Mouse (Mus musculus) megakaryocyte, embryonic 14.5 days (primary cell): ENCODE data around the gene Olfr1178. TPM values are rescaled to one million over a fixed set of nuclear protein-coding genes. Genes with fewer than 3 reads are reported as not detected.

Source experiments
- H3K27me3 ChIP-seq: replicated peaks from 2 replicates; pipeline ENCODE3; 2012; ENCODE audit warnings: inconsistent platforms
- H3K36me3 ChIP-seq: replicated peaks from 2 replicates; pipeline ENCODE3; 2012; ENCODE audit warnings: low read length, inconsistent platforms, mixed read lengths
- H3K4me1 ChIP-seq: 2 replicates; pipeline ENCODE4 v1.6.1; 2012; ENCODE audit warnings: inconsistent platforms
- H3K4me3 ChIP-seq: replicated peaks from 2 replicates; pipeline ENCODE3; 2012; ENCODE audit warnings: moderate library complexity, mild to moderate bottlenecking, inconsistent platforms
- H3K9me3 ChIP-seq: 2 replicates; pipeline ENCODE4 v1.6.1; 2012; ENCODE audit warnings: inconsistent platforms
- FLI1 ChIP-seq: IDR thresholded peaks from 2 replicates; pipeline ENCODE4 v1.6.1; 2012; ENCODE audit warnings: low read length, inconsistent platforms, mixed read lengths
- GATA1 ChIP-seq: IDR thresholded peaks from 3 replicates; pipeline ENCODE4 v1.6.1; 2012; ENCODE audit warnings: mixed read lengths, low read length, inconsistent platforms, borderline replicate concordance
- polyA plus RNA-seq: library from polyadenylated mRNA; stranded (reverse); fragments of >175 nt; gene quantifications from 2 replicates; pipeline ENCODE4 v1.2.3, GENCODE M21; 2012; ENCODE audit warnings: low replicate concordance; ENCODE audit not compliant: insufficient read depth

Gene Olfr1178
- 0.45 TPM in 1 of 2 replicates, not detected in the other for polyA plus RNA-seq

GRCm38 (mm10) chr2:88386762-88387161 lies at the start of gene Olfr1178:
Olfr1178 (plus strand) TSS chr2:88387062.
- Histone ChIP-seq H3K27me3 (no peaks in the 10 kb centered on the region), H3K9me3 (0 out of 2 replicates have a peak, but pooled peaks cover 2% of the 10 kb centered on the region), H3K4me3 (no peak within 1 kb of the TSS), H3K4me1 (no peaks in the 10 kb centered on the region), H3K36me3 (no peaks in the 10 kb centered on the region)
- TF ChIP-seq GATA1 (no peak), FLI1 (no peak)

GRCm38 (mm10) chr2:88346392-88346791 lies 40.5 kb upstream of the Olfr1178 start, which contains the start of gene Olfr1177-ps:
Olfr1177-ps (minus strand) TSS chr2:88346492.
- Histone ChIP-seq H3K36me3 (no peaks in the 10 kb centered on the region), H3K9me3 (no peaks in the 10 kb centered on the region), H3K4me3 (no peak within 1 kb of the TSS), H3K4me1 (no peaks in the 10 kb centered on the region), H3K27me3 (no peaks in the 10 kb centered on the region)
- TF ChIP-seq GATA1: no peak
- TF ChIP-seq FLI1: no peak

- TF ChIP-seq FLI1 (no peak), GATA1 (no peak)
- no peaks in the 10 kb centered on the region for H3K4me1 ChIP-seq
- no peaks in the 10 kb centered on the region for H3K36me3 ChIP-seq
Measured at GRCm38 (mm10) chr2:88356304-88356703, 30.6 kb upstream of the Olfr1178 start.

GRCm38 (mm10) chr2:88406353-88406752 lies 19.5 kb downstream of the Olfr1178 start, which contains the start of gene Olfr1179:
Olfr1179 (minus strand) TSS chr2:88406453.
- Histone ChIP-seq H3K4me1 (no peaks in the 10 kb centered on the region), H3K36me3 (no peaks in the 10 kb centered on the region), H3K4me3 (no peak within 1 kb of the TSS), H3K27me3 (no peaks in the 10 kb centered on the region), H3K9me3 (no peaks in the 10 kb centered on the region)
- TF ChIP-seq FLI1 (no peak), GATA1 (no peak)

More at GRCm38 (mm10) chr2:88356304-88356703, 30.6 kb upstream of the Olfr1178 start:
- Histone ChIP-seq H3K4me3 (no peak overlapping the region), H3K27me3 (no peaks in the 10 kb centered on the region), H3K9me3 (no peaks in the 10 kb centered on the region)

- H3K27me3 ChIP-seq: no peaks in the 10 kb centered on the region
- H3K36me3 ChIP-seq: no peaks in the 10 kb centered on the region
- no peaks in the 10 kb centered on the region for H3K4me1 ChIP-seq
- H3K4me3 ChIP-seq: no peak within 1 kb of the TSS
- no peak for TF ChIP-seq GATA1
- H3K9me3 ChIP-seq: no peaks in the 10 kb centered on the region
Measured at GRCm38 (mm10) chr2:88419051-88419450, 32.2 kb downstream of the Olfr1178 start, which contains the start of gene Olfr1180. Olfr1180 (minus strand) TSS chr2:88419151.

GRCm38 (mm10) chr2:88426071-88426470 lies 39.2 kb downstream of the Olfr1178 start, which contains the start of gene Olfr1181:
Olfr1181 (minus strand) TSS chr2:88426171.
- H3K9me3 ChIP-seq: no peaks in the 10 kb centered on the region
- TF ChIP-seq GATA1 (no peak), FLI1 (no peak)
- H3K4me3 ChIP-seq: no peak within 1 kb of the TSS
- H3K4me1 ChIP-seq: no peaks in the 10 kb centered on the region
- H3K36me3 ChIP-seq: no peaks in the 10 kb centered on the region
- H3K27me3 ChIP-seq: no peaks in the 10 kb centered on the region

- Histone ChIP-seq H3K36me3 (no peaks in the 10 kb centered on the region), H3K4me1 (no peaks in the 10 kb centered on the region), H3K4me3 (no peak within 1 kb of the TSS), H3K27me3 (no peaks in the 10 kb centered on the region), H3K9me3 (no peaks in the 10 kb centered on the region)
- TF ChIP-seq FLI1: no peak
- TF ChIP-seq GATA1: no peak
Measured at GRCm38 (mm10) chr2:88449031-88449430, 62.2 kb downstream of the Olfr1178 start, which contains the start of gene Gm13757. Gm13757 (minus strand) TSS chr2:88449131.

Other genes with a start within 250 kb of the Olfr1178 start
- gene Olfr1167, start 231.9 kb upstream of the Olfr1178 start, polyA plus RNA-seq: not detected in 2 replicates
- gene Olfr1168, start 205.2 kb upstream of the Olfr1178 start, polyA plus RNA-seq: not detected in 2 replicates
- gene Olfr1170, start 158.7 kb upstream of the Olfr1178 start, polyA plus RNA-seq: not detected in 2 replicates
- not detected in 2 replicates for gene Olfr1173, start 107.2 kb upstream of the Olfr1178 start, polyA plus RNA-seq
- not detected in 2 replicates for gene Olfr1174-ps, start 71.9 kb upstream of the Olfr1178 start, polyA plus RNA-seq
- not detected in 2 replicates for gene Olfr1175-ps, start 59.8 kb upstream of the Olfr1178 start, polyA plus RNA-seq
- gene Olfr1176, start 50.3 kb upstream of the Olfr1178 start, polyA plus RNA-seq: not detected in 2 replicates
- not detected in 2 replicates for gene Olfr1177-ps, start 40.6 kb upstream of the Olfr1178 start, polyA plus RNA-seq
- not detected in 2 replicates for gene Olfr1179, start 19.4 kb downstream of the Olfr1178 start, polyA plus RNA-seq
- not detected in 2 replicates for gene Olfr1180, start 32.1 kb downstream of the Olfr1178 start, polyA plus RNA-seq
- not detected in 2 replicates for gene Olfr1181, start 39.1 kb downstream of the Olfr1178 start, polyA plus RNA-seq
- gene Gm13757, start 62.1 kb downstream of the Olfr1178 start, polyA plus RNA-seq: not detected in 2 replicates
- not detected in 2 replicates for gene Olfr1183, start 67.8 kb downstream of the Olfr1178 start, polyA plus RNA-seq
- gene Olfr1184, start 96.5 kb downstream of the Olfr1178 start, polyA plus RNA-seq: not detected in 2 replicates
- gene Olfr1185-ps1, start 106.3 kb downstream of the Olfr1178 start, polyA plus RNA-seq: not detected in 2 replicates
- not detected in 2 replicates for gene Olfr1186, start 131.5 kb downstream of the Olfr1178 start, polyA plus RNA-seq
- not detected in 2 replicates for gene Olfr1188, start 169.9 kb downstream of the Olfr1178 start, polyA plus RNA-seq
- not detected in 2 replicates for gene Olfr1189, start 199.4 kb downstream of the Olfr1178 start, polyA plus RNA-seq